Comparison of ENCODE assay signal across 20 mouse cellular contexts in the genomic region with DNA sequence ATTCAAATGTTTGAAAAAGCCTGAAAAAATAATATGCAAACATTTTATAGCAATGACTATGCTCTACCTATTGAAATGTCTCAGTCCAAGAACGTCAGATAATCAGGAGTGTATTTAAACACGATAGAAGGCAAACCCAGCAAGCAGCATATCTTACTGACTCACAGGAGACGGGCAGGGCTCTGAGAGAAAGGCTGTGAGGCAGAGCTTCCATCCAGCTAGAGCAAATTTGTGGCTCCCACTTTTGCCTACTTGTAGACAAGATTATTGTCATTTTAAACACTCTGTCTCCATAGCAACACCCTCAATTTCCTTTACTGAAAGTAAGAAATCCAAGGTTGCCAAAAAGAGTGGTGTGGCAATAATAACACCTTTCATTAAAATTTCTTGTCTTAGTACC.
"Had no signal": no experiment of that assay in that cellular context is flagged by ENCODE, and none has a peak within 500 bp of the region (broad histone marks: within the 10 kb centered on the region; RNA-seq: fewer than 3 reads in every experiment).

No protein-coding gene starts in this region.

- H3K36me3 ChIP-seq: liver, embryonic 15.5 days; lung, embryonic 15.5 days; midbrain, embryonic 13.5 days; midbrain, embryonic 15.5 days; neural tube, embryonic 12.5 days had no signal

- H3K27me3 ChIP-seq: liver, embryonic 15.5 days; lung, embryonic 15.5 days; megakaryocyte, embryonic 14.5 days; midbrain, embryonic 13.5 days; midbrain, embryonic 15.5 days; neural tube, embryonic 12.5 days had no signal

- H3K4me3 ChIP-seq: liver, embryonic 15.5 days; lung, embryonic 15.5 days; megakaryocyte, embryonic 14.5 days; midbrain, embryonic 13.5 days; midbrain, embryonic 15.5 days; neural tube, embryonic 12.5 days had no signal

- H3K9me3 ChIP-seq: liver, embryonic 15.5 days; lung, embryonic 15.5 days; midbrain, embryonic 13.5 days; midbrain, embryonic 15.5 days; neural tube, embryonic 12.5 days had no signal

- H3K4me1 ChIP-seq: liver, embryonic 15.5 days; lung, embryonic 15.5 days; megakaryocyte, embryonic 14.5 days; midbrain, embryonic 13.5 days; midbrain, embryonic 15.5 days; neural tube, embryonic 12.5 days had no signal

- ATAC-seq: liver, postnatal 0 days; lung, postnatal 0 days; midbrain, embryonic 13.5 days; midbrain, embryonic 15.5 days had no signal

- H3K4me2 ChIP-seq: liver, embryonic 15.5 days; lung, embryonic 15.5 days; midbrain, embryonic 11.5 days; midbrain, embryonic 13.5 days; midbrain, embryonic 15.5 days; neural tube, embryonic 12.5 days had no signal

- H3K27ac ChIP-seq: liver, embryonic 15.5 days; lung, embryonic 15.5 days; macrophage; midbrain, embryonic 13.5 days; midbrain, embryonic 15.5 days; neural tube, embryonic 12.5 days had no signal

- H3K9ac ChIP-seq: liver, embryonic 15.5 days; liver, postnatal 0 days; lung, embryonic 15.5 days; midbrain, embryonic 13.5 days; midbrain, embryonic 15.5 days; neural tube, embryonic 12.5 days had no signal

- DNase-seq: liver, postnatal 0 days; lung, adult 2 months; lung, postnatal 14 days; lung, postnatal 36 days; retina, postnatal 1 day; right cerebral cortex, postnatal 14 days; right cerebral cortex, postnatal 4 days; spleen, adult 18-20 months; thymus, adult 18-20 months; thymus, postnatal 14 days; thymus, postnatal 36 days had no signal
